Mouse (Mus musculus) kidney, postnatal 14 days (tissue): Measurements from ENCODE around the gene Lrrc46.

Experiments used
- DNase-seq: peaks from one replicate; pipeline ENCODE4 v3.0.0; 2022; ENCODE audit warnings: mixed read lengths

Gene Lrrc46

DNA sequence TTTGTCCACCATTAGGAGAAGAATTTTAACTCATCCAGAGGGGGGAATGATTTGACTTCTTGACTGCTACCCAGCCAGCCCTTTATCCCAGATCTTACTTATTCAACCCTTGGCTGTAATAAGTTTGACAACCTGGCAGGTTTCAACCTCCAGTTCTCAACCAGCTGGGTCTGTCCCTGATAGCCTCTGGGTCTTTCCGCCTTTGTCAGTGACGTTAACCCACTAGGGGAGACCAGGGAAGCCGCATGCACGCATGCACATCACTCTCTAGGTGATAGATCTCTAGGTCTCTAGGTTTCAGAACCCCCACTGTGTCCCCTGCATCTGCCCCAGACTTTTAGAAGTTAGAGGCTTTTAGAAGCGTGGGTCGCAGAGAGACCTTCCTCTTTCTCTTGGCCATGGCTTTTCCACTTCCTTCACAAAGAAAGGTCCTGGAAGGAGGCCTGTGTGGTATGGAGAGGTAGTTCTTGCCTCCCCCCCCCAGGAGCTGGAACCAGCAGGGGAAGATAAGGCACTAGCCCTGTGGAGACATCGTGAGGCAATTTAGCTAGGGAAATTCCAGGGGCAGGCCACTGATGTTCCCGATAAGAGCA is 31.9 kb downstream of the Lrrc46 start:
- no peak for DNase-seq

DNA sequence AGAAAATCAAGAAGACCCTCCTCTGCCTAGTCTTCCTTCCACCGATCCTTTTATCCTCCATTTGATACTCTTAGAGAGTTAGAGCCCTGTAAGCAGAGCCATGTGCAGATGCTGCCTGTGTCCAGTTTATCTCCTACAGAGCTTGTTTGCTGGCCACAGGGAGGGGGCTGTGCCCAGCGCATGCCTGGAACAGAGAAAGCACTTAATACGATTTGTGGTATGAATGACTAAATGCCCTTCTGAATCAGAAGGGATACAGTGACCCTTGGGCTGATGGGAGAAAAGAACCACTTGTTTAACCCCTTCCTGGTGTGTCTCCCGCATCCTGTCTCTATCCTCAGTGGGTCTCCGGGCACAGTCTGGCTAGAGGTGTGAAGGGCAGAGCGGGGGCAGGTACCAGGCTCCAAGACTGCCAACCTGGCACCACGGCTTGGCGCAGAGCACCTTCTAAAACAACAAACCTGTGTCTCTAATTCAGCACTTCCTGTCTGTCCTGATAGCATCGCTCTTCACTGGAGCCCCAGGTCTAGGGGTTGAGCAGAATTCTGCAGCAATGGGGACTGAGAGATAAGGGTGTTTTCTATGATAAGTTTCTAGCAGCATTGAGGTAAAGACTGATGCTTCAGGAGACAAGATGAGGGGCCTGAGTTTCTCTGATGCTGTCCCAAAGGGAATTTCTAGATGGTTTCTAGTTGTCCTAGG is 34.0 kb downstream of the Lrrc46 start:
- no peak for DNase-seq

GRCm38 (mm10) chr11:97003170-97003569 is 38.0 kb downstream of the Lrrc46 start:
- DNase-seq, result no peak

GRCm38 (mm10) chr11:96997380-96997956 is 43.7 kb downstream of the Lrrc46 start:
- DNase-seq, result peak; percentile 68

GRCm38 (mm10) chr11:96996773-96997379 is 44.3 kb downstream of the Lrrc46 start:
- no peak for DNase-seq

DNA sequence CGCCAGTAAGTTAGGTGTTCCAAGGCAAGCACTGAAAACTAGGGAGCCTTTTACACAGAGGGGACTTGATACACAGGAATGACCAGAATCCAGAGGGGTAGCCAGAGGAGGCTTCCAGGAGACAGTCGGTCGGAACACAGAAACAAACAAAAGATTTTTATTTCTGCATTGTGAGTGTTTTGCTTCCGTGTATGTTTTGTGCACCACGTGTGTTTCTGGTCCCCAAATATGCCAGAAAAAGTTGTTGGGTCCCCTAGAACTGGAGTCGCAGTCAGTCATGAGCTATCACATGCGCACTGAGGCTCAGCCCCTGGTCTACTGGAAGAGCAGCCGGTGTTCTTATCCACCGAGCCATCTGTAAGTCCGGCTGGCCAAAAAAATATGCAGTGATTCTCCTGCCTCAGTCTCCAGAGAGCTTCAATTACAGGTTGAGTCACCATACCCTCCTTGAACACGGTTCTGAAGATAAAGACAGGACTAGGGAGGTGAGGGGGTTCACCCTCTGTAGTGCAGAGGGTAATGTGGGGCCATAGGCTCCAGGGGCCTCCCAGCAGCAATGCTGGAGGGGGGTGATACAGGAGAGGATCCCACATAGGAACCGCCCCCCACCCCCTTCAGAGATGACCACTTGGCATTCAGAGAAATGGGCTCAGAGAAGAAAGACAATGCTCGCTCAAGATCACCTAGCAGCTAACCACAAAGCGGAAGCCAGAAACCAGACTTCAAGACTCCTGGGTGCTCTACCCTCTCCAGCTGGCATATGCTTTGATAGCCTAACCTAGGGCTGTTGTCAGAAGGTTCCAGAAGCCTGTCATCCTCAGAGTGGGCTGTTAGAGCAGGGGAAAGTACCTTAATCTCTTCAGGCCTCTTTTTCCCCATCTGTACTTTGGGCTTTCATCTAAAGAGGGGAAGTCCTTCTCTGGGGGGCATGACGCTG is 45.1 kb downstream of the Lrrc46 start:
- DNase-seq, result no peak

DNA sequence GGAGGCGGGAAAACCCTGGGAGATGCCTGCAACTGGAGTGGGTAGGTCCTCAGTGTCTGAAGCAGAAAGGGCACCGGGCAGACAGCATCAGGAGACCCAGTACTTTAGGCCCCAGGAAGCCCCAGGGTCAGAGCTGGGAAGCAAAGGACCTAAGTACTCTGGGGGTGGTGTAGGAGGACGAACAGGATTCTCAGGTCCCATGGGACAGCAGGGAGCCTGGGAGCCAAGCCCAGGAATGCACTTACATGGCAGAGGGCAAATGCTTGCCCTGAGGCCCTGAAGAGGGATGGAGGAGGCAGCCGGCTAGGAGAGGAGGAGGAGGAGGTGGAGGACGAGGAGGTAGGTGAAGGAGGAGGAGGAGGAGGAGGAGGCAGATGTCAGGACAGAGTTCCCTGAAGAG is 46.2 kb downstream of the Lrrc46 start:
- no peak for DNase-seq

DNA sequence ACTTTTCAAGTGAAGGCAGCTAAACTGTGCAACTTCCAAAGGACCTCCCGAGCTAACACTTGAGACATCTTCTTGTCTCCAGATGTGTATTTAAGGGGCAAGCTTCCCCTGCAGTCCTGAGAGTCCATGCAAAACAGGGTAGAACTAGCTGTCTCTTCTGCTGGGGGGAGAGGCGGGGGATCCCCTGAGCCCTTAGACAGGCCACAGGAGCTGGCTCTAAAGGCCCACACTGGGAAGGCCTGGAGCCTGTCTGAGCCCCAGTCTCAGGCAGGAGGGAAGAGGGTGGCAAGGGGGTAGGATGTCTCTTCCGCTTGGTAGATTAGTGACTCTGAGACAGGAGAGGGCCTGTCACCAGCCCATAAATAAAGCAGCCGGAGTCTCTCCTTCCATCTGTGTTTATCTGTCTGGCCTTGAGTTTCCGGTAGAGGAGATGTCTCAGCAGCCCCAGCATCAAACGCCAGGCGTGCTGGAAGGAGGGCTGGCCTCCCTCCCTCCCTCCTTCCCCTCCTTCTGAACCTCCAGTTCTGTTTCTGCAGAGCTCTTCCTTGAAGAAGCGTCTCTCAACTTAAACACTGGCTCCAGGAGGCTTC is 48.4 kb downstream of the Lrrc46 start:
- no peak for DNase-seq

DNA sequence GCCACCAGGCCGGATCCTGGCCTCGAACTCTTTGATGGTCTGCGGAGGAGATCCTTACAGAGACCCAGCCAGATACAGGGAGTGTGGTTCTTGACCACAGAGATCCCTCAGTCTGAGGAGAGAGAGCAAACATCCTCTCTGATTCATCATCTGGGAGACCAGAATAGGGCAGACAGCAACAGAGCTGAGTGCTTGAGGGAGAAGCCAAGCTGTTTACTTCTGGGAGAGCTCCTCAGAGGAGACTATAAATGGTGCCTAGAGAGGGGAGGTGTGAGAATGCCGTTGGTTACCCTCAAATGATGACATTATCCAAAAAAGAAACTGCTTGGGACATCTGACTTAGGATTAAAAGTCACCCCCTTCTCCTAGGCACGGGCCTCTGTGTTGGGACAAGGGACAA is 49.7 kb downstream of the Lrrc46 start:
- no peak for DNase-seq

DNA sequence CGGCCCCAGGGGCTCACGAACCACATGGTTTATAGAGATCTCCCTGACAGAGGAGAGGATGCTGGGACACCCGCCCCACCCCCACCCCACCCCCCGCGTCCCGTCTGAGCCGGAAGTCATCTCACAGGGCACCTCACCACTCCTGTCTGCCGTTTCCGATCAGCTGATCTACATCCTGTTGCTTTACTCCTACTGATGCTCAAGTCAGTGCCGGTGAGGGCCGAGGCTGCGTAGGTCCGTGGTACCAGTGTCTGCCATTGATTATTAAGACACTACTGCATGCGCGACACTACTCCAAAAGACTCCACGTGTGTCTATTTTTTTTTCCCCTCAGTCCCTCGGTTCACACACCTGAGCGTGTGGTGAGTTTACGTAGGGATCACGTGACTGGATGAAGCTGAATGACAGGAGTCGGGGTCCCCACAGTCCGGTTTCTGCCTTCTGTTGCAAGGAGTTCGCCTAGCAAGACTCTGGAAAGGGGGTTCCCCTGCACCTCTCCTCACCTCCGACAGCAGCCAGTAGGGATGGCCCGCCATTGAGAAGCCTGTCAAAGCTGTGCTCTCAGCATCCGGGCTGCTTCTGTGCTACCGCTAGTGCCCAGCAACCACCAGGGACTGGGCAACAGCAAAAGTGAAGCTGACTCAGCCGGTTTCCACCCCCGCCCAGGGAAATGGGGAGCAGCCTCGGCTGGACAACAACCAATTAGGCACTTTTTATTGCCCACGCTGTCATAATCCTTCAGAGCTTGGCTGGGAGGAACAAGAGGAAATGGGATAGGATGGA is 53.1 kb downstream of the Lrrc46 start:
- peak; percentile 37 for DNase-seq

GRCm38 (mm10) chr11:96986463-96986862 is 54.7 kb downstream of the Lrrc46 start:
- DNase-seq, result no peak

GRCm38 (mm10) chr11:96984903-96985302 is 56.3 kb downstream of the Lrrc46 start:
- no peak for DNase-seq
